Mouse (Mus musculus): ENCODE results near the gene Gm5788. TPM values are rescaled to one million over a fixed set of nuclear protein-coding genes. Genes with fewer than 3 reads are reported as not detected.
"Not testable (repeated sequence)": the region's sequence is repeated elsewhere in the genome, so short reads cannot be mapped to it uniquely, and the experiment has no call there.

The Gm5788 gene
- polyA plus RNA-seq, 1 experiment from 2014 or later = not detected

GRCm38 (mm10) chr12:87488683-87489082, 5.8 kb upstream of the Gm5788 start:
- not testable (repeated sequence) for H3K4me3 ChIP-seq (ENCODE audit: low read depth, low read length); H3K27ac ChIP-seq (replicated peaks; ENCODE audit: low read depth, low read length); H3K36me3 ChIP-seq (ENCODE audit: control insufficient read depth, insufficient read depth, low read length); H3K4me2 ChIP-seq (ENCODE audit: low read depth, low read length); ATAC-seq (ENCODE audit: low read depth); H3K27me3 ChIP-seq (replicated peaks; ENCODE audit: control insufficient read depth, insufficient read depth, low read length); H3K4me1 ChIP-seq (ENCODE audit: control insufficient read depth, insufficient read depth, low read length); DNase-seq (ENCODE audit: low spot score); H3K9ac ChIP-seq (ENCODE audit: low read depth, low read length); H3K9me3 ChIP-seq (ENCODE audit: control insufficient read depth, low read length)
- WGBS = 54% methylated on average over 2 of the region's 2 CpGs

- not testable (repeated sequence) for H3K36me3 ChIP-seq (ENCODE audit: control insufficient read depth, insufficient read depth, low read length); DNase-seq (ENCODE audit: low spot score); H3K9me3 ChIP-seq (ENCODE audit: control insufficient read depth, low read length); H3K4me3 ChIP-seq (ENCODE audit: low read depth, low read length); ATAC-seq (ENCODE audit: low read depth); H3K9ac ChIP-seq (ENCODE audit: low read depth, low read length); H3K27me3 ChIP-seq (replicated peaks; ENCODE audit: control insufficient read depth, insufficient read depth, low read length); H3K4me2 ChIP-seq (ENCODE audit: low read depth, low read length); H3K4me1 ChIP-seq (ENCODE audit: control insufficient read depth, insufficient read depth, low read length); H3K27ac ChIP-seq (replicated peaks; ENCODE audit: low read depth, low read length)
- 84% methylated on average over 4 of the region's 4 CpGs for WGBS
Observed at GRCm38 (mm10) chr12:87514016-87514415, 19.5 kb downstream of the Gm5788 start, which contains the start of gene Gm8300. Gene Gm8300 (plus strand): TSS chr12:87514316.

DNA sequence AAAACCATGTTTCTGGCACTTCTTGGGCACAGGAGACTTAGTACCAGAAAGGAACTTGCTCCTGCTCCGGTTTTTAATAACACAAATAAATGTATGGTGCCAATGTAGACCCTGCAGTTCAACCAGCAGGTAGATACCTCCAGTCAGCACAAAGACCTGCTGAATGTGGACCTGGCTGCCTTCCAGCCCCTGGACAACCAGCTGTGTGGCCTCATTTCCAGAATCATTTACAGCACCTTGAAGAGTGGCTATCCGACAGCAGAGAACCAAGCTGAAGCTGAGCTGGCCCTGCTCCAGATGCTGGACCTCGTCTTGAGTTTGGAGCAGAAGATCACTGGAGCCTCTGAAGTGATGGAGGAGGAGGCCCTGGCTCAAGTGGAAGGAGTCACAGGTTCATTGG, 25.1 kb downstream of the Gm5788 start:
- H3K27ac ChIP-seq (replicated peaks; ENCODE audit: low read depth, low read length); H3K4me2 ChIP-seq (ENCODE audit: low read depth, low read length); H3K4me1 ChIP-seq (ENCODE audit: control insufficient read depth, insufficient read depth, low read length); H3K9ac ChIP-seq (ENCODE audit: low read depth, low read length); H3K9me3 ChIP-seq (ENCODE audit: control insufficient read depth, low read length); H3K36me3 ChIP-seq (ENCODE audit: control insufficient read depth, insufficient read depth, low read length); H3K4me3 ChIP-seq (ENCODE audit: low read depth, low read length); ATAC-seq (ENCODE audit: low read depth); DNase-seq (ENCODE audit: low spot score); H3K27me3 ChIP-seq (replicated peaks; ENCODE audit: control insufficient read depth, insufficient read depth, low read length): not testable (repeated sequence)
- 67% methylated on average over 3 of the region's 3 CpGs for WGBS

GRCm38 (mm10) chr12:87543927-87544326, 49.4 kb downstream of the Gm5788 start:
- Histone ChIP-seq H3K9ac (ENCODE audit: low read depth, low read length) (no peak overlapping the region), H3K9me3 (ENCODE audit: control insufficient read depth, low read length) (no peaks in the 10 kb centered on the region), H3K4me1 (ENCODE audit: control insufficient read depth, insufficient read depth, low read length) (no peaks in the 10 kb centered on the region), H3K27me3 (replicated peaks; ENCODE audit: control insufficient read depth, insufficient read depth, low read length) (no peaks in the 10 kb centered on the region), H3K4me3 (ENCODE audit: low read depth, low read length) (no peak overlapping the region), H3K36me3 (ENCODE audit: control insufficient read depth, insufficient read depth, low read length) (no peaks in the 10 kb centered on the region), H3K4me2 (ENCODE audit: low read depth, low read length) (no peak overlapping the region), H3K27ac (replicated peaks; ENCODE audit: low read depth, low read length) (no peak overlapping the region)
- DNase-seq (ENCODE audit: low spot score) = no peak
- WGBS = 76% methylated on average over 3 of the region's 3 CpGs
- ATAC-seq (ENCODE audit: low read depth) = no peak

Other genes with a start within 250 kb of the Gm5788 start
- 35.1 and 45.5 TPM in 2 replicates for gene Vipas39, start 228.5 kb upstream of the Gm5788 start, polyA plus RNA-seq (2014; fragmentation: Nextera tagmentation; extraction: Ambion mirVana)
- 182 and 187 TPM in 2 replicates for gene Ahsa1, start 228.2 kb upstream of the Gm5788 start, polyA plus RNA-seq (2014; fragmentation: Nextera tagmentation; extraction: Ambion mirVana)
- gene Ism2, start 195.0 kb upstream of the Gm5788 start, polyA plus RNA-seq (2014; fragmentation: Nextera tagmentation; extraction: Ambion mirVana) = 0.75 and 0.92 TPM in 2 replicates
- 73.3 and 77.1 TPM in 2 replicates for gene Sptlc2, start 106.4 kb upstream of the Gm5788 start, polyA plus RNA-seq (2014; fragmentation: Nextera tagmentation; extraction: Ambion mirVana)
- gene Slirp, start 50.8 kb upstream of the Gm5788 start, polyA plus RNA-seq (2014; fragmentation: Nextera tagmentation; extraction: Ambion mirVana) = 282 and 304 TPM in 2 replicates
- 36.7 and 39.4 TPM in 2 replicates for gene Alkbh1, start 50.7 kb upstream of the Gm5788 start, polyA plus RNA-seq (2014; fragmentation: Nextera tagmentation; extraction: Ambion mirVana)
- 102 and 118 TPM in 2 replicates for gene Snw1, start 22.4 kb upstream of the Gm5788 start, polyA plus RNA-seq (2014; fragmentation: Nextera tagmentation; extraction: Ambion mirVana)
- not detected in 2 replicates for gene Gm8300, start 19.6 kb downstream of the Gm5788 start, polyA plus RNA-seq (2014; fragmentation: Nextera tagmentation; extraction: Ambion mirVana)
- not detected in 2 replicates for gene Oog1, start 108.0 kb downstream of the Gm5788 start, polyA plus RNA-seq (2014; fragmentation: Nextera tagmentation; extraction: Ambion mirVana)
- gene Gm4027, start 124.1 kb downstream of the Gm5788 start, polyA plus RNA-seq (2014; fragmentation: Nextera tagmentation; extraction: Ambion mirVana) = not detected in 2 replicates
- not detected in 2 replicates for gene Gm16381, start 149.9 kb downstream of the Gm5788 start, polyA plus RNA-seq (2014; fragmentation: Nextera tagmentation; extraction: Ambion mirVana)